Mouse (Mus musculus): ENCODE results near the gene Mettl24.

- TF ChIP-seq CTCF (IDR thresholded peaks at IDR 0.05; ENCODE audit: control insufficient read depth, insufficient read depth, low read length): no peak
- TF ChIP-seq POLR2A (IDR thresholded peaks at IDR 0.05; ENCODE audit: borderline replicate concordance, control insufficient read depth, low read depth, low read length): no peak
Observed at GRCm38 (mm10) chr10:40772266-40772665, 89.2 kb downstream of the Mettl24 start.
